Mouse (Mus musculus) lung, adult 2 months (tissue): ENCODE measurements around the gene Slc16a10.

Source experiments
- CTCF ChIP-seq: fragments of 200-500 bp; IDR thresholded peaks from 2 replicates; pipeline ENCODE4 v1.5.1; 2011; ENCODE audit warnings: mild to moderate bottlenecking, low read length, control low read depth; ENCODE audit not compliant: insufficient read depth
- POLR2A ChIP-seq: fragments of 200-500 bp; IDR thresholded peaks from 2 replicates; pipeline ENCODE4 v1.6.1; 2011; ENCODE audit warnings: low read depth, mild to moderate bottlenecking, control low read depth, low read length, borderline replicate concordance; ENCODE audit errors: extremely low read depth

DNA sequence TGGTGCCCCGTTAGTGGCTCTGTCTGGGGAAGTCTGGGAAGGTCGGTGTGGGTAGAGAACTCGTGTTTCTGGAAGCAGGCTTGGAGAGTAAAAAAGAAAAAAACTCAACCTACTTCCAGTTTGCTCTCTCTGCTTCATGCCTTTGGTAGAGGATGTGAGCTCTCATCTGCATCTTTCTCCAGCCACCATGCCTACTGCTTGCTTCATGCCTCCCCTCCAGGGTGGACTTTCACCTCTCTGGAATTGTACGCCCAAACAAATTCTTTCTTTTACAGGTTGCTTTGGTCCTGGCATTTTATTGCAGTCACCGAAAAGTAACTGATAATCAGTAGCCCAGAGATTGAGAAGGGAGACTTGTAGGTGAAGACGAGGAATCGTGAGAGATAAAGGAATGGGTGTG is 27.0 kb upstream of the Slc16a10 start:
- no peak for TF ChIP-seq CTCF
- no peak for TF ChIP-seq POLR2A
